Mouse (Mus musculus): ENCODE data around the gene Slc45a3.

GRCm38 (mm10) chr1:131992561-131993001 is 29.8 kb downstream of the Slc45a3 start:
- TF ChIP-seq POLR2A (IDR thresholded peaks at IDR 0.05; ENCODE audit: extremely low read depth, insufficient read depth, low read length) (no peak), CTCF (IDR thresholded peaks at IDR 0.05; ENCODE audit: extremely low read depth, insufficient read depth, low read length) (no peak)
